Mouse (Mus musculus) MEL (cell line): Measurements from ENCODE around the gene Car15.

ENCODE experiments used
- CHD2 ChIP-seq: IDR thresholded peaks from 2 replicates; pipeline ENCODE4 v1.6.1; 2011; ENCODE audit warnings: low read length, improper control_type of control experiment
- MYB ChIP-seq: IDR thresholded peaks from 2 replicates; pipeline ENCODE4 v1.6.1; 2011; ENCODE audit warnings: mild to moderate bottlenecking, low read depth, low read length, improper control_type of control experiment
- POLR2A ChIP-seq, 2 experiments: IDR thresholded peaks; 2 replicates each; pipeline ENCODE4 v1.6.1; 2011 to 2012; ENCODE audit warnings: low read length in 2 of 2, mild to moderate bottlenecking in 2 of 2, control low read depth in 1 of 2, improper control_type of control experiment in 1 of 2, low read depth in 1 of 2, moderate library complexity in 1 of 2; ENCODE audit not compliant: control insufficient read depth in 1 of 2, insufficient read depth in 1 of 2, poor library complexity in 1 of 2

DNA sequence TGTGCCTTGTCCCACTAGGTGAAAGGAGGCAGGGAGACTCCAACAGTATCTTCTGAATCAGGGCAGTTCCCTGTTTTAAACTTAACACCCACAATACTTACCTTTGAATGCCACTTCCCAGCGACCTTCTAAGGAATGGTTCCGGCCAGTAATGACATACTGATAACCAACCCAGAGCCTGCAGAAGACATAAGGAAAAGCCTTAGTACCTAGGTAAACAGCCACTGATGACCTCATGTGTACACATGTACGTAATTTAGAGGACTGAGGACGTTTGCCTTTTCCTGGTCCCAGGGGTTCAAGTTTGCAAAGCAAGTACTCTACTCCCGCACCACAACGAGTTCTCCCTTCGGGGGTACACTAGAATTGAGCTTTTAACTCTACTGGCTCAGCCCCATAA, 19.0 kb upstream of the Car15 start:
- TF ChIP-seq POLR2A (IDR thresholded peaks at IDR 0.05; ENCODE audit: control insufficient read depth in 1 of 2, insufficient read depth in 1 of 2, low read depth in 1 of 2, low read length in 2 of 2, poor library complexity in 1 of 2) (no peak), CHD2 (no peak), MYB (no peak)
